Mouse (Mus musculus): ENCODE measurements around the gene Bco2. TPM values are rescaled to one million over a fixed set of nuclear protein-coding genes. Genes with fewer than 3 reads are reported as not detected.

The Bco2 gene
- polyA plus RNA-seq, 1 experiment from 2014 or later, result 0.10 TPM

DNA sequence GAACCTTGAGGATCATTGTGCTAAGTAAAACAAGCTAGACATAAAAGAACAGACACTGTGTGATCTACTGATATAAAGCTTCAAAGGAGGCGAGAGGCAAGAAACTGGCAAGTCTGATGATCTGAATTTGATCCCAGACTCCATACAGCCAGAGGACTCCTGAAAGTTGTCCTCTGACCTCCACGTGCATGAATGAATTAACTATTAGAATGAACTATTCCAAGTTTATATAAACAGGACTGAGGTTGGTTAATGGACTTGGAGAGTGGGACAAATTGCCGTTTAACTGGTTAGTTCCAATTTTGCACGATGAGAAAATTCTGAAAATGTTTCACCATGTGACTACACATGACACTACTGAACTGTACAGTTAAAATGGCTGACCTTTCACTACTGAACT is 6.0 kb downstream of the Bco2 start:
- Histone ChIP-seq H3K4me3 (ENCODE audit: low read depth, low read length) (no peak overlapping the region), H3K27me3 (ENCODE audit: control insufficient read depth, insufficient read depth, low read length) (no peaks in the 10 kb centered on the region), H3K36me3 (ENCODE audit: control insufficient read depth, insufficient read depth, low read length) (no peaks in the 10 kb centered on the region), H3K4me1 (ENCODE audit: control insufficient read depth, insufficient read depth, low read length) (peaks cover 3% of the 10 kb centered on the region; the same call in 1 of the 2 replicates), H3K27ac (ENCODE audit: low read depth, low read length) (no peak overlapping the region), H3K4me2 (no peak overlapping the region), H3K9me3 (replicated peaks; ENCODE audit: control insufficient read depth, low read length) (no peaks in the 10 kb centered on the region), H3K9ac (ENCODE audit: low read depth, low read length) (no peak overlapping the region)
- WGBS (ENCODE audit: insufficient replicate concordance), result 82% methylated on average over 4 of the region's 4 CpGs
- no peak for ATAC-seq (replicated peaks; ENCODE audit: insufficient number of reproducible peaks, low FRiP score, low TSS enrichment)

DNA sequence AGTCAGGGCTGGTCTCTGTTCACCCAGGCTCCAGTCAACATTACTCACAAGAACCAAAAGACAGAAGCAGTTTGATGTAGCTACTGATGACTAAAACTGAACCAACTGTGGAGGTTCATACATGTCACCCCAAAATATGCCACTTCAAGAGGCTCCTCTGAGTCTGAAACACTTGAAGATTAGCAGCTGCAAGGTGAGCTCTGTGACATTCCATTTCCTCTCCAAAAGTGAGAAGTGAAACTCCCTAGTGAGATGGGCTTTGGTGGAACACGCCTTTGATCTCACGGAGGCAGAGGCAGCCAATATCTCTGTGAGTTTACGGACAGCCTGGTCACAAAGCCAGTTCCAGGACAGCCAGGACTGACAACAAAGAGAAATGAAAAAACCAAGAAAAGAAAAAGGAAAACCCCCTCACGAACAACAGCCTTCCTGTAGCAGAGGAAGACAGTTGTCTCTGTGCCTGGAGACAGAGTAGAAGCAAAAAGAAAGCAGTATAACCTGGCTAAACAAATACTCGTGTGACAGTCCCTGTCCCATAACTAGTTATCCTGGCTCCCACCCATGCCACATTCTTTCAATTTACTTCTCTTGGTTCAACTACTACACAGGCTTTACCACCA is 7.0 kb downstream of the Bco2 start:
- H3K4me2 ChIP-seq, result no peak overlapping the region
- WGBS (ENCODE audit: insufficient replicate concordance), result 25% methylated on average over 5 of the region's 5 CpGs

GRCm38 (mm10) chr9:50542401-50542800 is 12.6 kb downstream of the Bco2 start:
- ATAC-seq (replicated peaks; ENCODE audit: insufficient number of reproducible peaks, low FRiP score, low TSS enrichment), result no peak
- Histone ChIP-seq H3K27me3 (ENCODE audit: control insufficient read depth, insufficient read depth, low read length) (no peaks in the 10 kb centered on the region), H3K4me3 (ENCODE audit: low read depth, low read length) (no peak overlapping the region), H3K9me3 (replicated peaks; ENCODE audit: control insufficient read depth, low read length) (no peaks in the 10 kb centered on the region), H3K4me2 (no peak overlapping the region), H3K27ac (ENCODE audit: low read depth, low read length) (no peak overlapping the region), H3K36me3 (ENCODE audit: control insufficient read depth, insufficient read depth, low read length) (no peaks in the 10 kb centered on the region), H3K4me1 (ENCODE audit: control insufficient read depth, insufficient read depth, low read length) (no peaks in the 10 kb centered on the region), H3K9ac (ENCODE audit: low read depth, low read length) (no peak overlapping the region)
- 71% methylated on average over 9 of the region's 9 CpGs for WGBS (ENCODE audit: insufficient replicate concordance)

More for the DNA sequence above, 7.0 kb downstream of the Bco2 start:
- no peak overlapping the region for H3K4me3 ChIP-seq (ENCODE audit: low read depth, low read length)
- H3K27ac ChIP-seq (ENCODE audit: low read depth, low read length), result no peak overlapping the region
- no peak for ATAC-seq (replicated peaks; ENCODE audit: insufficient number of reproducible peaks, low FRiP score, low TSS enrichment)
- no peaks in the 10 kb centered on the region for H3K36me3 ChIP-seq (ENCODE audit: control insufficient read depth, insufficient read depth, low read length)
- H3K4me1 ChIP-seq (ENCODE audit: control insufficient read depth, insufficient read depth, low read length), result peaks cover 3% of the 10 kb centered on the region; the same call in 1 of the 2 replicates
- H3K9me3 ChIP-seq (replicated peaks; ENCODE audit: control insufficient read depth, low read length), result no peaks in the 10 kb centered on the region
- no peak overlapping the region for H3K9ac ChIP-seq (ENCODE audit: low read depth, low read length)
- no peaks in the 10 kb centered on the region for H3K27me3 ChIP-seq (ENCODE audit: control insufficient read depth, insufficient read depth, low read length)

DNA sequence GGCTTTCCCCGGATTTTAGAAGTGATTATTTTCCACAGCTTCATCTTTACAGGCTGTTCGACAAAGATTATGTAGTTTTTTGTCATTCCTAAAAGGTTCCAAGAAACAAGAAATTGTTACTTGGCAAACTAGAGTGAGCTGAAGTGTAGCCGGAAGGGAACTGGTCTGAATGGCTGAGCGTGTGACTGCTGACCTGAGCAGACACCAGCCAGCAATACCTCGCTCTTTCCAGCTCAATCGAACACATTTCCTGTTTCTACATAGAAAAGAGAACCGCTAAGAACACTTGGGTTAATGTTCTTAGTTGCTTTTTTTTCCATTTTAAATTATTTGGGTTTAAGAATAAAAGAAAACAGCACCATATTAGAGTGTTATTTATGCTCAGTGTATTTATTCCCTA is 14.8 kb downstream of the Bco2 start:
- 65% methylated on average over 7 of the region's 7 CpGs for WGBS (ENCODE audit: insufficient replicate concordance)
- no peak overlapping the region for H3K9ac ChIP-seq (ENCODE audit: low read depth, low read length)
- H3K9me3 ChIP-seq (replicated peaks; ENCODE audit: control insufficient read depth, low read length), result no peaks in the 10 kb centered on the region
- H3K4me2 ChIP-seq, result no peak overlapping the region
- no peaks in the 10 kb centered on the region for H3K4me1 ChIP-seq (ENCODE audit: control insufficient read depth, insufficient read depth, low read length)
- H3K4me3 ChIP-seq (ENCODE audit: low read depth, low read length), result no peak overlapping the region
- H3K36me3 ChIP-seq (ENCODE audit: control insufficient read depth, insufficient read depth, low read length), result no peaks in the 10 kb centered on the region
- no peaks in the 10 kb centered on the region for H3K27me3 ChIP-seq (ENCODE audit: control insufficient read depth, insufficient read depth, low read length)
- ATAC-seq (replicated peaks; ENCODE audit: insufficient number of reproducible peaks, low FRiP score, low TSS enrichment), result no peak
- H3K27ac ChIP-seq (ENCODE audit: low read depth, low read length), result no peak overlapping the region

GRCm38 (mm10) chr9:50537295-50537694 is 17.7 kb downstream of the Bco2 start:
- H3K4me3 ChIP-seq (ENCODE audit: low read depth, low read length), result no peak overlapping the region
- no peaks in the 10 kb centered on the region; the same call in 1 of the 2 replicates for H3K9me3 ChIP-seq (replicated peaks; ENCODE audit: control insufficient read depth, low read length)
- ATAC-seq (replicated peaks; ENCODE audit: insufficient number of reproducible peaks, low FRiP score, low TSS enrichment), result no peak
- H3K4me2 ChIP-seq, result no peak overlapping the region
- H3K9ac ChIP-seq (ENCODE audit: low read depth, low read length), result no peak overlapping the region
- H3K4me1 ChIP-seq (ENCODE audit: control insufficient read depth, insufficient read depth, low read length), result no peaks in the 10 kb centered on the region
- H3K27ac ChIP-seq (ENCODE audit: low read depth, low read length), result no peak overlapping the region
- no peaks in the 10 kb centered on the region for H3K36me3 ChIP-seq (ENCODE audit: control insufficient read depth, insufficient read depth, low read length)
- 67% methylated on average over 4 of the region's 4 CpGs for WGBS (ENCODE audit: insufficient replicate concordance)
- no peaks in the 10 kb centered on the region for H3K27me3 ChIP-seq (ENCODE audit: control insufficient read depth, insufficient read depth, low read length)

- no peaks in the 10 kb centered on the region for H3K27me3 ChIP-seq (ENCODE audit: control insufficient read depth, insufficient read depth, low read length)
- no peaks in the 10 kb centered on the region; the same call in 1 of the 2 replicates for H3K9me3 ChIP-seq (replicated peaks; ENCODE audit: control insufficient read depth, low read length)
- H3K36me3 ChIP-seq (ENCODE audit: control insufficient read depth, insufficient read depth, low read length), result no peaks in the 10 kb centered on the region
- H3K9ac ChIP-seq (ENCODE audit: low read depth, low read length), result no peak overlapping the region
- WGBS (ENCODE audit: insufficient replicate concordance), result 67% methylated on average over 7 of the region's 7 CpGs
- H3K4me3 ChIP-seq (ENCODE audit: low read depth, low read length), result no peak overlapping the region
- no peak overlapping the region for H3K4me2 ChIP-seq
- no peak overlapping the region for H3K27ac ChIP-seq (ENCODE audit: low read depth, low read length)
- no peak for ATAC-seq (replicated peaks; ENCODE audit: insufficient number of reproducible peaks, low FRiP score, low TSS enrichment)
- no peaks in the 10 kb centered on the region for H3K4me1 ChIP-seq (ENCODE audit: control insufficient read depth, insufficient read depth, low read length)
Observed at GRCm38 (mm10) chr9:50536603-50537135, 18.3 kb downstream of the Bco2 start.

GRCm38 (mm10) chr9:50535930-50536329 is 19.1 kb downstream of the Bco2 start:
- Histone ChIP-seq H3K27ac (ENCODE audit: low read depth, low read length) (no peak overlapping the region), H3K4me2 (no peak overlapping the region), H3K27me3 (ENCODE audit: control insufficient read depth, insufficient read depth, low read length) (no peaks in the 10 kb centered on the region), H3K36me3 (ENCODE audit: control insufficient read depth, insufficient read depth, low read length) (no peaks in the 10 kb centered on the region), H3K9ac (ENCODE audit: low read depth, low read length) (no peak overlapping the region), H3K4me1 (ENCODE audit: control insufficient read depth, insufficient read depth, low read length) (no peaks in the 10 kb centered on the region), H3K9me3 (replicated peaks; ENCODE audit: control insufficient read depth, low read length) (no peaks in the 10 kb centered on the region; the same call in 1 of the 2 replicates), H3K4me3 (ENCODE audit: low read depth, low read length) (no peak overlapping the region)
- ATAC-seq (replicated peaks; ENCODE audit: insufficient number of reproducible peaks, low FRiP score, low TSS enrichment), result no peak
- 75% methylated on average over 5 of the region's 5 CpGs for WGBS (ENCODE audit: insufficient replicate concordance)

DNA sequence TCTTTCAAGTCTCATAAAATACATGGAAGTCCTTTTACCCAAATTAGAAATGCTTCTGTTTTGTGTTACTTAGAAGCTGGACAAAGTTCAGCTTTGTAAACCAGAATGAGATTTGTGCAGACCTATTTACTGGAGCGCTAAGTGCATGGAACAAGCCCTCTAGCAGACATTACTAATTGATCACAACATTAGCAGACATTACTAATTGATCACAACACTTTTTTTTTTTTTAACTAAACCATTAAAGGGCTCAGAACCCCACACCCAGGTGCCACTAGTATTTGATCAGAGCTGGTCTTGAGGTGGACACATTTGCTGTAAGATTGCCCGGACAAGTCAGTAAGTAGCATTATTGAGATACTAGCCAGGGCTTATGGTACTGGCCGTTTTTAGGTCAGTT is 21.2 kb downstream of the Bco2 start:
- Histone ChIP-seq H3K4me2 (no peak overlapping the region), H3K36me3 (ENCODE audit: control insufficient read depth, insufficient read depth, low read length) (no peaks in the 10 kb centered on the region), H3K4me1 (ENCODE audit: control insufficient read depth, insufficient read depth, low read length) (no peaks in the 10 kb centered on the region), H3K9ac (ENCODE audit: low read depth, low read length) (no peak overlapping the region), H3K27me3 (ENCODE audit: control insufficient read depth, insufficient read depth, low read length) (no peaks in the 10 kb centered on the region), H3K27ac (ENCODE audit: low read depth, low read length) (no peak overlapping the region), H3K4me3 (ENCODE audit: low read depth, low read length) (no peak overlapping the region), H3K9me3 (replicated peaks; ENCODE audit: control insufficient read depth, low read length) (no peaks in the 10 kb centered on the region; the same call in 1 of the 2 replicates)
- WGBS (ENCODE audit: insufficient replicate concordance), result 71% methylated on average over 3 of the region's 3 CpGs
- no peak for ATAC-seq (replicated peaks; ENCODE audit: insufficient number of reproducible peaks, low FRiP score, low TSS enrichment)

DNA sequence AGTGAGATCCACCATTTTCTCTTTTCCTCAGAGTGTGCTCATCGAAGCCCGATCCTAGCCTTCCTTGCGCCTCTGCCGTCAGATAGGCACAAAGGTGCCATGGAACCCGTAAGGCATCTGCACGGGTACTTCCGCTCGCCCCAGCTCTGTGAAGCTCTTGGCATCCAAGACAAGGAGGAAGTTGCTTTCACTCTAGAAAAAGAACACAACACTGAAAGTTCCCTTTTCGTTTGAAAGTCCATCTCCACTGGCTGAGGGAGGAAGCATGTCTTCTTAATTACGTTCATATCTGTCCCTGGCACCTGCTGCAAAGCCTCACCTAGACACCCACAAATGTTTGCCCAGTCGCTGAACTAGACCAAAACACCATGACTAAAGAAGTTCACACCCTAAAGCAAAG is 21.7 kb downstream of the Bco2 start:
- no peaks in the 10 kb centered on the region for H3K4me1 ChIP-seq (ENCODE audit: control insufficient read depth, insufficient read depth, low read length)
- no peak overlapping the region for H3K4me2 ChIP-seq
- WGBS (ENCODE audit: insufficient replicate concordance), result 76% methylated on average over 11 of the region's 11 CpGs
- ATAC-seq (replicated peaks; ENCODE audit: insufficient number of reproducible peaks, low FRiP score, low TSS enrichment), result no peak
- H3K9ac ChIP-seq (ENCODE audit: low read depth, low read length), result no peak overlapping the region
- no peaks in the 10 kb centered on the region for H3K36me3 ChIP-seq (ENCODE audit: control insufficient read depth, insufficient read depth, low read length)
- H3K9me3 ChIP-seq (replicated peaks; ENCODE audit: control insufficient read depth, low read length), result no peaks in the 10 kb centered on the region; the same call in 1 of the 2 replicates
- no peak overlapping the region for H3K27ac ChIP-seq (ENCODE audit: low read depth, low read length)
- no peaks in the 10 kb centered on the region for H3K27me3 ChIP-seq (ENCODE audit: control insufficient read depth, insufficient read depth, low read length)
- H3K4me3 ChIP-seq (ENCODE audit: low read depth, low read length), result no peak overlapping the region

Data from heart, embryonic 11.5 days (tissue).